Mouse (Mus musculus) myocyte (in vitro differentiated cells): ENCODE measurements around the gene Nr2f2.

Experiments
- E2F4 ChIP-seq: IDR thresholded peaks from one replicate; pipeline ENCODE4 v1.6.1; 2011; ENCODE audit warnings: mild to moderate bottlenecking, control low read depth, moderate library complexity; ENCODE audit not compliant: insufficient read depth
- MAX ChIP-seq: IDR thresholded peaks from one replicate; pipeline ENCODE4 v1.6.1; 2011; ENCODE audit warnings: low read depth, mild to moderate bottlenecking, control low read depth
- MYOD1 ChIP-seq, 3 experiments: IDR thresholded peaks; one replicate each; pipeline ENCODE4 v1.6.1; 2011; ENCODE audit warnings: control low read depth in 2 of 3, low read depth in 2 of 3, mild to moderate bottlenecking in 2 of 3, moderate library complexity in 1 of 3; ENCODE audit not compliant: insufficient read length in 2 of 3, control insufficient read depth in 1 of 3
- MYOG ChIP-seq, 3 experiments: IDR thresholded peaks; one replicate each; pipeline ENCODE4 v1.6.1; 2011; ENCODE audit warnings: control low read depth in 2 of 3, low read depth in 2 of 3, mild to moderate bottlenecking in 2 of 3; ENCODE audit not compliant: insufficient read length in 2 of 3, control insufficient read depth in 1 of 3, insufficient read depth in 1 of 3
- POLR2A ChIP-seq: IDR thresholded peaks from one replicate; pipeline ENCODE4 v1.6.1; 2011; ENCODE audit warnings: low read depth, mild to moderate bottlenecking, control low read depth, moderate library complexity; ENCODE audit not compliant: insufficient read length
- POLR2AphosphoS2 ChIP-seq: IDR thresholded peaks from one replicate; pipeline ENCODE4 v1.6.1; 2011; ENCODE audit warnings: low read depth, control low read depth; ENCODE audit not compliant: insufficient read length

- TF ChIP-seq POLR2A = no peak
- no peak for TF ChIP-seq MAX
- no peak for TF ChIP-seq MYOD1 (IDR thresholded peaks at IDR 0.05; ENCODE audit: control insufficient read depth in 1 of 3, insufficient read length in 2 of 3, low read depth in 2 of 3)
- no peak for TF ChIP-seq E2F4
- TF ChIP-seq POLR2AphosphoS2 = no peak
- no peak for TF ChIP-seq MYOG (IDR thresholded peaks at IDR 0.05; ENCODE audit: control insufficient read depth in 1 of 3, insufficient read depth in 1 of 3, insufficient read length in 2 of 3, low read depth in 2 of 3)
Observed at GRCm38 (mm10) chr7:70342771-70343170, 23.8 kb downstream of the Nr2f2 start.
